Mouse (Mus musculus) right cerebral cortex, postnatal 36 days (tissue): ENCODE results near the gene Hist1h2bb.
"Not testable (repeated sequence)": the region's sequence is repeated elsewhere in the genome, so short reads cannot be mapped to it uniquely, and the experiment has no call there.

Source experiments
- DNase-seq, 2 experiments: peaks; one replicate each; pipeline ENCODE4 v3.0.0; 2022; ENCODE audit warnings: low spot score in 2 of 2, mixed read lengths in 1 of 2

Gene Hist1h2bb

GRCm38 (mm10) chr13:23749563-23750121 is 3.1 kb downstream of the Hist1h2bb start:
- no peak for DNase-seq

GRCm38 (mm10) chr13:23750839-23751477 is 4.4 kb downstream of the Hist1h2bb start, which contains the start of gene Hist1h2ab:
Gene Hist1h2ab, plus strand, starts transcription at chr13:23751126.
- not testable (repeated sequence) for DNase-seq

- no peak for DNase-seq
Measured at GRCm38 (mm10) chr13:23751478-23751956, 5.0 kb downstream of the Hist1h2bb start.

- DNase-seq = peak; percentile 92 to 94
Measured at GRCm38 (mm10) chr13:23752067-23752741, 5.7 kb downstream of the Hist1h2bb start, which contains the start of gene Hist1h3b. Gene Hist1h3b, plus strand, starts transcription at chr13:23752267.

- no peak for DNase-seq
Measured at GRCm38 (mm10) chr13:23752742-23753172, 6.2 kb downstream of the Hist1h2bb start.

GRCm38 (mm10) chr13:23753314-23754078 is 7.0 kb downstream of the Hist1h2bb start:
- no peak for DNase-seq

- no peak for DNase-seq
Measured at GRCm38 (mm10) chr13:23755000-23755399, 8.5 kb downstream of the Hist1h2bb start.

- peak; percentile 89 to 91 for DNase-seq
Measured at GRCm38 (mm10) chr13:23756790-23757189, 10.3 kb downstream of the Hist1h2bb start, which contains the start of gene Hist1h4b. Gene Hist1h4b, plus strand, starts transcription at chr13:23757013.

GRCm38 (mm10) chr13:23757211-23757773 is 10.8 kb downstream of the Hist1h2bb start:
- no peak for DNase-seq

- DNase-seq = no peak
Measured at GRCm38 (mm10) chr13:23757921-23758320, 11.4 kb downstream of the Hist1h2bb start.

- DNase-seq = no peak
Measured at GRCm38 (mm10) chr13:23759251-23759771, 12.8 kb downstream of the Hist1h2bb start.

GRCm38 (mm10) chr13:23759916-23760239 is 13.3 kb downstream of the Hist1h2bb start:
- no peak for DNase-seq

GRCm38 (mm10) chr13:23760240-23760971 is 13.9 kb downstream of the Hist1h2bb start:
- DNase-seq = no peak

GRCm38 (mm10) chr13:23760972-23761864 is 14.7 kb downstream of the Hist1h2bb start, which contains the start of gene Hist1h4a:
Gene Hist1h4a, minus strand, starts transcription at chr13:23761230.
- DNase-seq = peak; percentile 98

GRCm38 (mm10) chr13:23761871-23762821 is 15.6 kb downstream of the Hist1h2bb start, which contains the start of gene Hist1h3a:
Gene Hist1h3a, minus strand, starts transcription at chr13:23762386.
- DNase-seq = peak; percentile 39 to 50

- no peak for DNase-seq
Measured at GRCm38 (mm10) chr13:23763242-23763585, 16.7 kb downstream of the Hist1h2bb start.

- peak; percentile 77 for DNase-seq
Measured at GRCm38 (mm10) chr13:23763586-23764323, 17.2 kb downstream of the Hist1h2bb start, which contains the start of gene Hist1h1a. Gene Hist1h1a, plus strand, starts transcription at chr13:23763666.
